Mouse (Mus musculus): Measurements from ENCODE around the gene Nol9.

Gene Nol9

GRCm38 (mm10) chr4:152038985-152039830 lies at the start of gene Nol9:
Gene Nol9 (plus strand): TSS chr4:152039321.
- ATAC-seq (ENCODE audit: low TSS enrichment), result peak; percentile 93

- ATAC-seq (ENCODE audit: low TSS enrichment), result no peak
These were observed 47.0 kb upstream of the Nol9 start for GRCm38 (mm10) chr4:151992091-151992490.

GRCm38 (mm10) chr4:151993035-151993434 lies 46.1 kb upstream of the Nol9 start:
- no peak for ATAC-seq (ENCODE audit: low TSS enrichment)

GRCm38 (mm10) chr4:151994228-151995171 lies 44.6 kb upstream of the Nol9 start:
- ATAC-seq (ENCODE audit: low TSS enrichment), result no peak

- no peak for ATAC-seq (ENCODE audit: low TSS enrichment)
These were observed 43.5 kb upstream of the Nol9 start for GRCm38 (mm10) chr4:151995371-151996172.

- peak; percentile 92 for ATAC-seq (ENCODE audit: low TSS enrichment)
These were observed 42.8 kb upstream of the Nol9 start, which contains the start of gene Phf13 for GRCm38 (mm10) chr4:151996173-151996950. Gene Phf13 (minus strand): TSS chr4:151996258.

- ATAC-seq (ENCODE audit: low TSS enrichment), result no peak
These were observed 42.2 kb upstream of the Nol9 start for GRCm38 (mm10) chr4:151996951-151997222.

- no peak for ATAC-seq (ENCODE audit: low TSS enrichment)
These were observed 41.4 kb upstream of the Nol9 start for GRCm38 (mm10) chr4:151997701-151998100.

GRCm38 (mm10) chr4:151999481-151999880 lies 39.6 kb upstream of the Nol9 start:
- no peak for ATAC-seq (ENCODE audit: low TSS enrichment)

- ATAC-seq (ENCODE audit: low TSS enrichment), result peak; percentile 64; the same call in 1 of the 2 replicates
These were observed 38.2 kb upstream of the Nol9 start for GRCm38 (mm10) chr4:152000906-152001305.

- ATAC-seq (ENCODE audit: low TSS enrichment), result no peak
These were observed 37.8 kb upstream of the Nol9 start for GRCm38 (mm10) chr4:152001335-152001734.

- no peak for ATAC-seq (ENCODE audit: low TSS enrichment)
These were observed 37.1 kb upstream of the Nol9 start for GRCm38 (mm10) chr4:152002063-152002462.

- no peak for ATAC-seq (ENCODE audit: low TSS enrichment)
These were observed 33.0 kb upstream of the Nol9 start for GRCm38 (mm10) chr4:152006137-152006536.

- no peak for ATAC-seq (ENCODE audit: low TSS enrichment)
These were observed 32.3 kb upstream of the Nol9 start for GRCm38 (mm10) chr4:152006812-152007211.

- ATAC-seq (ENCODE audit: low TSS enrichment), result peak; percentile 39; the same call in 1 of the 2 replicates
These were observed 31.5 kb upstream of the Nol9 start for GRCm38 (mm10) chr4:152007481-152008147.

GRCm38 (mm10) chr4:152008148-152008500 lies 31.0 kb upstream of the Nol9 start:
- no peak for ATAC-seq (ENCODE audit: low TSS enrichment)

GRCm38 (mm10) chr4:152008622-152009075 lies 30.5 kb upstream of the Nol9 start, which contains the start of gene Klhl21:
Gene Klhl21 (plus strand): TSS chr4:152008803.
- peak; percentile 67 for ATAC-seq (ENCODE audit: low TSS enrichment)

- ATAC-seq (ENCODE audit: low TSS enrichment), result peak; percentile 55
These were observed 29.8 kb upstream of the Nol9 start for GRCm38 (mm10) chr4:152009076-152010051.

- ATAC-seq (ENCODE audit: low TSS enrichment), result 0 out of 2 replicates have a peak, but pooled peaks have one; percentile 4
These were observed 28.9 kb upstream of the Nol9 start for GRCm38 (mm10) chr4:152010091-152010706.

Data from frontal cortex, adult (tissue).